8 mouse cellular contexts compared by ENCODE assay signal in the genomic region with DNA sequence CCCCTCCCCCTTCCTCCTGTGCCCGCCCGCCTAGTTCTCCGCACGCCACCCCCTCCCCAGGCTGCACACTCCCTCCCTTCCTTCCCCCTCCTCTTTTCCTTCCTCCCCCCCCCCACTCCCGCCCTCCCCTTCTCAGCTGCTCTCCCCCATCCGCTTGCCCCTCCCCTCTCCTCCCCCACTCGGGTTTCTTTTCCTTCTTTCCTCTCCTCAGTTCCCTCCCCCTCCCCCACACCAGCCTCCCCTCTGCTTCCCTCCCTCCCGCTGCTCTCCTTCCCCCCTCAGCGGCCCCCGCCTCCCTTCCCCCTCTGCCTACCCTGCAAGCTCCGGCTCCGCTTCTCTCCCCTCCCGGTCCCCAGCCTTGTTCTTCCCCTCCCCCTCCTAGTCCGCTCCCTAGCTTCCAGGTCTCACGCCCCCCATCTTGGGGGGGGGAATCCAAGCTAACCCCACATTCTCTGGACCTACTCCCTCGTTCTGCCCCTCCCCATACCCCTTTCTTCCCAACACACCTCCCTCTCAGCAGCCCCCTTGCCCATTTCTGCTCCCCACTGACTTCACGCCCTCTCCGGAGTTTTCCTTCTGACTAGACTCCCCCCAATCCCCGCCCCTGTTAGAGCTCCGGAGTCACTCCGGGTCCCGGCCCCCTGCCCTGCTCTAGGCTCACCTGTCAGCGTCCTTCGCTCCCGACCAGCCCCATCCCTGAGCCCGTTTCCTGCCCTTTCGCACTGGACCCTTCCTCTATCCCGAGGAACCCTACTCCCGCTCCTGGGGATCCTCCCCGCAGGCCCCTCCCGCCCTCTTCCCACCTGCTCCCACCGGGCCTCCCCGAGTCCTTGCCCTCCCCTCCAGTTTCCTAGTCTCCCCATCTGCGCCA. TPM values are rescaled to one million over a fixed set of nuclear protein-coding genes. Genes with fewer than 3 reads are reported as not detected.
DNase-seq lines count a peak whose midpoint lies in the region; ATAC-seq and TF ChIP-seq lines count a peak whose summit lies in the region.

No protein-coding gene starts in this region.

- H3K4me1 ChIP-seq in kidney, adult 2 months (ENCODE audit: control insufficient read depth, insufficient read depth, low read length) = peaks cover 23% of the 10 kb centered on the region; the same call in 1 of the 2 replicates
- H3K4me1 ChIP-seq in hindbrain, embryonic 16.5 days (ENCODE audit: control insufficient read depth, insufficient read depth, low read depth, low read length) = peaks cover 11% of the 10 kb centered on the region
- H3K4me1 ChIP-seq in limb, embryonic 14.5 days (ENCODE audit: control insufficient read depth, insufficient read depth, low read length) = peaks cover 30% of the 10 kb centered on the region
- peaks cover 15% of the 10 kb centered on the region for H3K4me1 ChIP-seq in midbrain, embryonic 16.5 days (ENCODE audit: control insufficient read depth, insufficient read depth, low read length)

- no peak for TF ChIP-seq POLR2A in kidney, adult 2 months (IDR thresholded peaks at IDR 0.05; ENCODE audit: low read depth, low read length)
- no peak for TF ChIP-seq POLR2A in limb, embryonic 14.5 days (IDR thresholded peaks at IDR 0.05; ENCODE audit: borderline replicate concordance, extremely low read depth, insufficient read depth, insufficient read length)

- H3K4me2 ChIP-seq in hindbrain, embryonic 16.5 days (ENCODE audit: low read length) = peak overlapping the region; percentile 79
- peak overlapping the region; percentile 74 for H3K4me2 ChIP-seq in limb, embryonic 14.5 days (replicated peaks; ENCODE audit: low read depth, low read length, severe bottlenecking)
- peak overlapping the region; percentile 73 for H3K4me2 ChIP-seq in midbrain, embryonic 16.5 days (ENCODE audit: low read length)

- WGBS in kidney, adult 2 months = 1% methylated on average over 32 of the region's 34 CpGs
- 1% methylated on average over 34 of the region's 34 CpGs for WGBS in hindbrain, embryonic 16.5 days
- WGBS in limb, embryonic 14.5 days = 1% methylated on average over 31 of the region's 34 CpGs
- 0% methylated on average over 29 of the region's 34 CpGs for WGBS in midbrain, embryonic 16.5 days

- no peak for DNase-seq in kidney, adult 2 months
- DNase-seq in kidney, adult 9 months = no peak
- peak; percentile 93 for DNase-seq in cerebellum, postnatal 10 days
- DNase-seq in frontal cortex, postnatal 36 days (ENCODE audit: low spot score in 2 of 2) = peak; percentile 33 to 46
- DNase-seq in limb, embryonic 14.5 days (ENCODE audit: low spot score) = peak; percentile 90
- DNase-seq in testis, postnatal 14 days (ENCODE audit: low spot score) = peak; percentile 80

- H3K27ac ChIP-seq in kidney, adult 2 months (ENCODE audit: insufficient read depth, low read depth, low read length) = peak overlapping the region; percentile 87
- H3K27ac ChIP-seq in hindbrain, embryonic 16.5 days (ENCODE audit: low read depth, low read length) = peak overlapping the region; percentile 88
- peak overlapping the region; percentile 91 for H3K27ac ChIP-seq in limb, embryonic 14.5 days (replicated peaks; ENCODE audit: low read depth, low read length)
- peak overlapping the region; percentile 85 for H3K27ac ChIP-seq in midbrain, embryonic 16.5 days (ENCODE audit: low read length)

- H3K9ac ChIP-seq in hindbrain, embryonic 16.5 days (ENCODE audit: low read depth, low read length) = peak overlapping the region; percentile 91
- H3K9ac ChIP-seq in limb, embryonic 14.5 days (ENCODE audit: low read depth, low read length, severe bottlenecking) = peak overlapping the region; percentile 89
- H3K9ac ChIP-seq in midbrain, embryonic 16.5 days (ENCODE audit: low read depth, low read length) = peak overlapping the region; percentile 88

- ATAC-seq in hindbrain, embryonic 16.5 days = peak; percentile 66
- ATAC-seq in limb, embryonic 14.5 days (ENCODE audit: low FRiP score, low read depth) = peak; percentile 65
- peak; percentile 72 for ATAC-seq in midbrain, embryonic 16.5 days

- H3K9me3 ChIP-seq in hindbrain, embryonic 16.5 days (ENCODE audit: control insufficient read depth, low read length) = no peaks in the 10 kb centered on the region
- no peaks in the 10 kb centered on the region for H3K9me3 ChIP-seq in limb, embryonic 14.5 days (ENCODE audit: control insufficient read depth, low read length)
- H3K9me3 ChIP-seq in midbrain, embryonic 16.5 days (replicated peaks; ENCODE audit: control insufficient read depth, low read length, poor library complexity, severe bottlenecking) = no peaks in the 10 kb centered on the region

- H3K27me3 ChIP-seq in kidney, adult 2 months (replicated peaks; ENCODE audit: control insufficient read depth, insufficient read depth, low read length) = no peaks in the 10 kb centered on the region
- peaks cover 5% of the 10 kb centered on the region; the same call in 1 of the 2 replicates for H3K27me3 ChIP-seq in hindbrain, embryonic 16.5 days (replicated peaks; ENCODE audit: control insufficient read depth, insufficient read depth, low read length)
- no peaks in the 10 kb centered on the region for H3K27me3 ChIP-seq in limb, embryonic 14.5 days (ENCODE audit: control insufficient read depth, insufficient read depth, low read length)
- H3K27me3 ChIP-seq in midbrain, embryonic 16.5 days (ENCODE audit: control insufficient read depth, insufficient read depth, low read depth, low read length) = no peaks in the 10 kb centered on the region

- peak overlapping the region; percentile 77 for H3K4me3 ChIP-seq in kidney, adult 2 months (ENCODE audit: insufficient read depth, low read depth, low read length)
- H3K4me3 ChIP-seq in hindbrain, embryonic 16.5 days (ENCODE audit: low read length) = peak overlapping the region; percentile 83
- peak overlapping the region; percentile 89 for H3K4me3 ChIP-seq in limb, embryonic 14.5 days (replicated peaks; ENCODE audit: low read length)
- peak overlapping the region; percentile 81 for H3K4me3 ChIP-seq in midbrain, embryonic 16.5 days (ENCODE audit: low read depth, low read length)

- no peaks in the 10 kb centered on the region; the same call in 1 of the 2 replicates for H3K36me3 ChIP-seq in kidney, adult 2 months (ENCODE audit: control insufficient read depth, insufficient read depth, low read length)
- peaks cover 8% of the 10 kb centered on the region for H3K36me3 ChIP-seq in hindbrain, embryonic 16.5 days (ENCODE audit: control insufficient read depth, insufficient read depth, low read length)
- H3K36me3 ChIP-seq in limb, embryonic 14.5 days (ENCODE audit: control insufficient read depth, insufficient read depth, low read length) = peaks cover 25% of the 10 kb centered on the region
- H3K36me3 ChIP-seq in midbrain, embryonic 16.5 days (ENCODE audit: control insufficient read depth, insufficient read depth, low read length) = peaks cover 12% of the 10 kb centered on the region

- no peak for TF ChIP-seq CTCF in kidney, adult 2 months (conservative IDR thresholded peaks at IDR 0.05; ENCODE audit: insufficient read depth, insufficient read length, low read depth, low read length)

RNA-seq across cellular contexts. Expression of a gene that starts 1.1 kb away (rescaled TPM):
- 67.0 and 80.0 TPM in 2 replicates for polyA plus RNA-seq in kidney, adult 2 months (2012; rRNA removed)
- polyA plus RNA-seq in hindbrain, embryonic 16.5 days (2015; fragmentation: Nextera tagmentation; extraction: Ambion mirVana) = 26.3 and 27.8 TPM in 2 replicates
- 43.5 and 62.1 TPM in 2 replicates for polyA plus RNA-seq in limb, embryonic 14.5 days (2012; rRNA removed)
- 29.3 TPM in 2 replicates for polyA plus RNA-seq in limb, embryonic 14.5 days (2014; fragmentation: Nextera tagmentation; extraction: Ambion mirVana)
- polyA plus RNA-seq in midbrain, embryonic 16.5 days (2015; fragmentation: Nextera tagmentation; extraction: Ambion mirVana) = 30.3 and 32.8 TPM in 2 replicates

RNA-seq across cellular contexts. Expression of a gene that starts 3.5 kb away (rescaled TPM):
- polyA plus RNA-seq in kidney, adult 2 months (2012; rRNA removed) = 1.5 and 1.9 TPM in 2 replicates
- polyA plus RNA-seq in hindbrain, embryonic 16.5 days (2015; fragmentation: Nextera tagmentation; extraction: Ambion mirVana) = 0.22 and 0.29 TPM in 2 replicates
- 1.2 and 1.9 TPM in 2 replicates for polyA plus RNA-seq in limb, embryonic 14.5 days (2012; rRNA removed)
- 0.07 and 0.17 TPM in 2 replicates for polyA plus RNA-seq in limb, embryonic 14.5 days (2014; fragmentation: Nextera tagmentation; extraction: Ambion mirVana)
- 0.51 and 0.62 TPM in 2 replicates for polyA plus RNA-seq in midbrain, embryonic 16.5 days (2015; fragmentation: Nextera tagmentation; extraction: Ambion mirVana)

RNA-seq across cellular contexts. Expression of a gene that starts 49.2 kb away (rescaled TPM):
- polyA plus RNA-seq in kidney, adult 2 months (2012; rRNA removed) = 16.7 and 22.1 TPM in 2 replicates
- 26.2 and 27.6 TPM in 2 replicates for polyA plus RNA-seq in hindbrain, embryonic 16.5 days (2015; fragmentation: Nextera tagmentation; extraction: Ambion mirVana)
- polyA plus RNA-seq in limb, embryonic 14.5 days (2012; rRNA removed) = 39.1 and 50.4 TPM in 2 replicates
- 22.1 and 24.6 TPM in 2 replicates for polyA plus RNA-seq in limb, embryonic 14.5 days (2014; fragmentation: Nextera tagmentation; extraction: Ambion mirVana)
- polyA plus RNA-seq in midbrain, embryonic 16.5 days (2015; fragmentation: Nextera tagmentation; extraction: Ambion mirVana) = 28.1 and 30.3 TPM in 2 replicates

Comparison
In these comparisons a context has a peak if more than half of its experiments do, and no peak if none do; other contexts are left out.
1. DNase-seq: peak in cerebellum, postnatal 10 days (2 of 2), frontal cortex, postnatal 36 days (2 of 2), limb, embryonic 14.5 days (single experiment) and testis, postnatal 14 days (single experiment); none in kidney, adult 2 months (single experiment) and kidney, adult 9 months (single experiment).
2. Peak in every context shown above with its lines, with median percentiles within 50 percentile points of each other: H3K27ac ChIP-seq, H3K4me3 ChIP-seq, ATAC-seq, H3K4me2 ChIP-seq and H3K9ac ChIP-seq.